Mouse (Mus musculus) regulatory T cell (primary cell): ENCODE measurements at regions not wholly inside any gene's neighbourhood (a gene's known extent, or its start where the extent isn't known, plus 50 kb on each side); places are given as distances from the start of the nearest gene placed in this dataset.

Experiments used
- in situ Hi-C: fragments of 300-600 bp; cut with MboI, MseI; formaldehyde crosslinking; loops from one replicate; pipeline ENCODE4 v1.15.1; 2025; ENCODE audit warnings: high pct_unique_total_duplicates

DNA sequence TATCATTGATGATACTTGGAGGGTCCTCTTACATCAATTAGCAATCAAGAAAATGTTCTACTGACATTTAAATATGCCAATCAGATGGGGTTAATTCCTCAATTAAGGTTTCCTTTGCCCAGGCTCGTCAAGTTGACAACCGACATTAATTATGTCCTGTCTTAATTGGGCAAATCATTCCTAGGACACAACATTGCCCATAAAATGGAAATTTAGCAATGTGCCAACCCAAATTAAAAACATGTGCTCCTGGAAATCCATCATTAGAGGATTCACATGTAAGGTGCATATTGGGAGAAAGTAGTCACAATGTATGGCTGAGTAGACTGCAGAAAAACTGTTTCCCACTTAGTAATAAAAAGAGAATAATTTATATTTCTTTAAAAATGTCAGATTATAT lies 483.6 kb upstream of the B430305J03Rik start:
- in situ Hi-C loops, result no loop called here

DNA sequence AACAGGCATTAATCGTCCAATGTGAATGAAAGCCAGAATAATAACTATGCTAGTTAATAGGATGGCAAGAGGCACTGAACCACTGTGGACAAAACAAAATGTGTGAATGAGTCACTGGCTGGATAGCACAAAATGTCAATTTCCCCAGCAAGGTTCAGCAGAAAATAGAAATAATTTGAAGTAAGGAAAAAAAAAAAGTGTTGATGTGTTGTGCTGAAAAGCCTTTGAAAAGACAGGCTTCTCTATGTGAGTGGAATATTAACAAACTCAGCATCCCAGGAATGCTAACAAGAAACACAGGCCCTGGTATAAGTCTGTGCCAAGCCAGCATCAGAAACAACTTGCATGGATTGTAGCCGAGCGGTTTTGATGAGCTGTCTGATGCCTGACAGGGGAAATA lies 481.0 kb upstream of the B430305J03Rik start:
- in situ Hi-C loops, result no loop called here

DNA sequence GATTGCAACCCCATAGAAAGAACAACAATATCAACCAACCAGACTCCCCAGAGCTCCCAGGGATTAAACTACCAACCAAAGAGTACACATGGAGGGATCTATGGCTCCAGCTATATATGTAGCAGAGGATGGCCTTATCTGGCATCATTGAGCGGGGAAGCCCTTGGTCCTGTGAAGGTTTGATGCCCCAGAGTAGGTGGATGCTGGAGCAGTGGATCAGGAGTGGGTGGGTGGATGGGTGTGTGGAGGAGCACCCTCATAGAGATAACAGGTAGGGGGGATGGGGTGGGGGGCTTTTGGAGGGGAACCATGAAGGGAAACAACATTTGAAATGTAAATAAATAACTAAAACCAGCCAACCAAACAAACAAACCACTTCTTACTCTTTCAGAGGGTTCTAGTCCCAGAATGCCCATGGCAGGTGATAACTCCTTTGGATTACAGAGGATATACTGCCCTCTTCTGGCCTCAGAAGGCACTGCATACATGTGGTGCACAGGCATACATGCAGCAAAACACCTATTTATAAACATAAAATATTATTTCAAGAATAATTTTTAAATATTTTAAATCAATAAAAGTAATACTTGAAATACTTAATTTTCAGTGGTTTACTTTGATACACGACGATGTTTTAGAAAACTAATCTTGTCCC lies 473.7 kb upstream of the B430305J03Rik start:
- in situ Hi-C loops, result loop anchor here (10.0 kb wide), 3 partner anchors 365 to 985 kb away; no protein-coding TSS in a partner anchor

DNA sequence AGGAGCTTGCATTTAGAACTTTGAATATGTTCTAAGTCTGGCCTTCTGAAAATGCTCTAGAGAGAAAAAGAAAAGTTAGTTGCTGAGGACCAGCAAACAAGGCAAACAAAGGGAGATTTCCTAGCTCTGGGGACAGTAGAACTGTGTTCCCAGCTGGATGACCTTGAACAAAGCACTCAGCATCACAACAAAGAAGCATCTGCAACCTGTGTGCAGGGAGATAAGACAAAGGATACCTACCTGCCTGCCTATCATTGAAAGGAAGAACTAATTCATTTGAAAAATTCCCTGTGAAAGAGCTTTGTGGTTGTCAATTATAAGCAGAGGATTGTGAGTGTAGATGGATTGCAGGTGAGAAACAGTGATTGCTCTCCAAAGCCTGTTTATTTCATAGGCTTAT lies 451.1 kb upstream of the B430305J03Rik start:
- in situ Hi-C loops, result no loop called here

DNA sequence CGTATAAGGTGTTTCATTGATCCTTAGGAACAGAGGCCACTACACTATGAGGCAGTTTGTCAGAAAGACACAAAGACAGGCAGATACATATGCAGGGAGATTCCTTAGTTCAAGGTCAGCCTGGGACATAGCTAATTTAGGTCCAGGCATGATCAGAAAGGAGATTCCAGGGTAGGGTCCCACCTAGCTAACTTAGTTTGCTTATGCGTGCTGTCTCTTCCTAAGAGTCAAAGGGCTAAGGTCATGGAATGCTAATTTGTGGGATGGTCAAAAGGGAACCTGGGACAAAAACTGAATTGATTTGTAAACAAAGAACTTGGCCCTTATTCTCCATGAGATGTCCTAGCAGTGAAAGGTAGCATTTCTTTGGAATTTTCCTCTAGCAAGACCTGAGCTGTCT lies 430.3 kb upstream of the B430305J03Rik start:
- in situ Hi-C loops, result no loop called here

DNA sequence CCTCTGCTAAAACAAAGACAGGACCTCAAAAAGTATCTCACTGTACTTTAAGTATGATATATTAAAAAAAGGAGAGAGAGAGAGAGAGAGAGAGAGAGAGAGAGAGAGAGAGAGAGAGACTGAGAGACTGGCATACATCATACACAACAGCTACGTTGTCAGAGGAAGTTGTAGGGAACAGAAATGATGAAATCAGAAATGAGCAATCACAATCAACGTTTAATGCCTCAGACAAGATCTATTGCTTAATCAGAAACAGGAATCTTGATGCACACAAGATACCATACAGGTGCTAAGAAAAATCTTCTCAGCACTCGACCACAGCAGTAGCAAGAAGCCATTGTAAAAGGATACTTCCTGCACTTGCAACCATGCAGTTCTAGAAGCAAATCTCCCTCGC lies 424.9 kb upstream of the B430305J03Rik start:
- in situ Hi-C loops, result no loop called here
